Mouse (Mus musculus): ENCODE results near the gene Bin2. TPM values are rescaled to one million over a fixed set of nuclear protein-coding genes. Genes with fewer than 3 reads are reported as not detected.

Gene Bin2
- polyA plus RNA-seq, 1 experiment from 2014 or later: 10.3 TPM

DNA sequence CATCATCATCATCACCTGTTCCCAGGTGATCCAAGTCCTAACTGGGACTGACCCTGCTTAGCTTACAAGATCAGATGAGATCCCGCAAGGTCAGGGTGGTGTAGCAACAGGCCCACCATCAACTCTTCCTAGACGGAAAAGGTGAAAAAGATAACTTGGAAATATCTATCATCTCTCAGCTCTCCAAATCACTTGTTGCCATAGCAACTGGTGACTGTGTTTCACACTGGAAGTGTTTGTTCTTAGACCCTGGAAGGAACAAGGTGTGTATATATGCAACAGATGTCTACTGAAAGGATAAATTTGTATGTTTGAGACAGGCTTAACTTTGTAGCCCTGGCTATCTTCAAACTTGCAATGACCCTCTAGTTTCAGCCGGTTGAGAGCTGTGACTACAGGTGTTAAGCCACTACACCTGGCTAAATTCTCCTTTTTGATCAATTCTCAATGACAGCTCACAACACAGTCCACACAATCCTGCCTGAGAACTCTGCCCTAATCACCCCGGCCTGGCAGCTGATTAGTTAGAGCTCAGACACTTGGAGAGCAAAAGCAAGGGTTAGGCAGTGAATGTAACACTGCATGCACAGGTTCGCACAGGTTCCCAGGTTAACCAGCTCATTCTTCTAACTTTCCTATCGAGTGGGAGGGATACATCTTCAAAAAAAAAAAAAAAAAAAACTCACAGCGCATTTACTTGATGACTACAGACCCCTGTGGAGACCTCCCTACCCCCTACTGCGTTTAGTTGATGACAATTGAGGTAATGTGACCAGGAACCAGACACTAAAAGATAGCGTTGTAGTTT lies 3.7 kb downstream of the Bin2 start:
- H3K4me1 ChIP-seq: peaks cover 38% of the 10 kb centered on the region
- no peaks in the 10 kb centered on the region for H3K36me3 ChIP-seq
- no peaks in the 10 kb centered on the region for H3K9me3 ChIP-seq
- DNase-seq (ENCODE audit: low spot score): no peak
- 0 out of 2 replicates have a peak, but pooled peaks cover 5% of the 10 kb centered on the region for H3K27me3 ChIP-seq (ENCODE audit: insufficient read depth, poor library complexity, severe bottlenecking)
- H3K27ac ChIP-seq: peak overlapping the region; percentile 84
- H3K4me3 ChIP-seq: 0 out of 2 replicates have a peak overlapping the region, but pooled peaks have one; percentile 8
- 27% methylated on average over 9 of the region's 9 CpGs for WGBS

DNA sequence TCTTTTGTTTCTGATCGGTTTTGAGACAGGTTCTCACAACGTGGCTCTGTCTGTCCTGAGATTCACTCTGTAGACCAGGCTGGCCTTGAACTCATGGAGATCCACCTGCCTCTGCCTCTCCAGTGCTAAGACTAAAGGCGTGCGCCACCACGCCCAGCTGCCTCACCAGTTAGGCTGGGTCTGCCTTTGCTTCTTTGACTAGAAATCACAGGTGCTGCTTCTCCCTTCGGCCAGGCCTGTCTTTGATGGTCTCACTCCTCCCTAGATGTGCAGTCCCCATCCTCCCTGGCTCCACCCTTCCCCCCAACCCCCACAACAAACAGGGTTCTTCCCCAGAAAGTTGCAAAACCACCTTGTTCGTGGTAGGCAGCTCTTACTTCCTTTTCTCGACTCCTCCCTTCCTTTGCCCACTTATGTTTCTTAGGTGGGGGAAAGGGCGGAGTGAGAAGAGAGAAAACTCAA lies 4.5 kb downstream of the Bin2 start:
- no peak overlapping the region for H3K27ac ChIP-seq
- H3K4me3 ChIP-seq: no peak overlapping the region
- no peak for DNase-seq (ENCODE audit: low spot score)
- no peaks in the 10 kb centered on the region for H3K36me3 ChIP-seq
- H3K9me3 ChIP-seq: no peaks in the 10 kb centered on the region
- H3K27me3 ChIP-seq (ENCODE audit: insufficient read depth, poor library complexity, severe bottlenecking): 0 out of 2 replicates have a peak, but pooled peaks cover 5% of the 10 kb centered on the region
- H3K4me1 ChIP-seq: peaks cover 38% of the 10 kb centered on the region
- 73% methylated on average over 9 of the region's 9 CpGs for WGBS

DNA sequence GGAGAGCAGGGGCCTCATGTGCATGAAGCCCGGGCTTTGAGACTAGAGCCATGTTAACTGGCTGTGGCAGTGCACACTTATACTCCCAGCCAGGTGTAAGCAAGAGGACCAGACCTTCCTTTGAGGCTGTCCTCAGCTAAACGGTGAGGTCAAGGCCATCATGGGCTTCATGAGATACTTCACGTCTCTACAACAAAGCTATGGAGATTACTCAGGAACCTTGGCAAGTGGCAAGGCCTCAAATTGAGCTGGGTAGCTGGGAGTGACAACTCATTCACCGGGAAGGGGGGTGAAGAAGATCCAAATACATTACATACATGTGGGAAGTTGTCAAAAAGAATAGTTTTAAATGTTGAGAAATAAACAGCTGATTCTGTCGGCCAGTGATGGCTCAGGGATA lies 8.5 kb downstream of the Bin2 start:
- no peaks in the 10 kb centered on the region for H3K36me3 ChIP-seq
- H3K27ac ChIP-seq: no peak overlapping the region
- H3K9me3 ChIP-seq: no peaks in the 10 kb centered on the region
- H3K4me1 ChIP-seq: peaks cover 24% of the 10 kb centered on the region; the same call in 1 of the 2 replicates
- no peak overlapping the region for H3K4me3 ChIP-seq
- whole genome bisulfite sequencing: 83% methylated on average over 5 of the region's 5 CpGs
- H3K27me3 ChIP-seq (ENCODE audit: insufficient read depth, poor library complexity, severe bottlenecking): no peaks in the 10 kb centered on the region
- no peak for DNase-seq (ENCODE audit: low spot score)

DNA sequence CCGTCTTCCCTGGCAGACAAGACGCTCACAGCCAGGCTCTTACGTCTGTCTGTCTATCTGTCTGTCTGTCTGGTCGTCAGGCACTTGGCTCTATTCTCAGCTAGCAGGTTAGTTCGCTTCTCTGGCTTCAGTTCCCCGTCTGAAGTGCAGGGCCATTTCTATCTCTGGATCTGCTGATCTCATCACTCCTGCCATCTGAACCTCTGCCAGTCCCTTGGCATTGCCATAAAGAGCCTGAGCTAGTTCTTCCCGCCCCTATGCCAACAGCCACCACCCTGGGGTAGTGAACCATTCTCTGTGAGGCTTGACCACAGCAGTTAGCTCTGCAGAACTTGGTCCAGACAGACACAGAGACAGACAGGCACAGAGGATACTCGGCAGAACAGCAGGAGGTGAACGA lies 9.0 kb downstream of the Bin2 start:
- H3K4me3 ChIP-seq: no peak overlapping the region
- H3K27ac ChIP-seq: no peak overlapping the region; the same call in 1 of the 2 replicates
- WGBS: 74% methylated on average over 9 of the region's 9 CpGs
- no peaks in the 10 kb centered on the region for H3K36me3 ChIP-seq
- H3K4me1 ChIP-seq: peaks cover 21% of the 10 kb centered on the region; the same call in 1 of the 2 replicates
- no peaks in the 10 kb centered on the region for H3K27me3 ChIP-seq (ENCODE audit: insufficient read depth, poor library complexity, severe bottlenecking)
- no peak for DNase-seq (ENCODE audit: low spot score)
- H3K9me3 ChIP-seq: no peaks in the 10 kb centered on the region

DNA sequence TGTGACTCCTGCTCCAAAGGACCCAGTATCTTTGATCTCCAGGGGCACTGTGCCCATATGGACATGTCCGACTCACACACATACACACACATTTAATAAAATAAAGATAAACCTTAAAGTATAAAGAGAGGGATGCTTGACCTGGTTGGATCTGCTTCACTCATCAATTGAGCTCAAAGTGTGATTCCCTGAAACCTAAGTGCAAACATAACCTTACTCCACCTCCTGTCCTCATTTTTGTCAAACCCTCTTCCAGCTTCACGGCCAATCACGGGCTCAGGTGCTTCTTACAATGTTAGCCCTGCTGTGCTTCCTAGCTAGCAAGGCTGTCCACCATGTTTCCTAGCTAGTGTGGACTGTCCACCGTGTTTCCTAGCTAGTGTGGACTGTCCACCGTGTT lies 14.2 kb downstream of the Bin2 start:
- no peak for DNase-seq (ENCODE audit: low spot score)
- H3K27me3 ChIP-seq (ENCODE audit: insufficient read depth, poor library complexity, severe bottlenecking): no peaks in the 10 kb centered on the region
- H3K9me3 ChIP-seq: no peaks in the 10 kb centered on the region
- H3K4me1 ChIP-seq: peaks cover 27% of the 10 kb centered on the region
- no peaks in the 10 kb centered on the region for H3K36me3 ChIP-seq
- H3K27ac ChIP-seq: no peak overlapping the region
- no peak overlapping the region for H3K4me3 ChIP-seq
- 81% methylated on average over 5 of the region's 5 CpGs for WGBS

DNA sequence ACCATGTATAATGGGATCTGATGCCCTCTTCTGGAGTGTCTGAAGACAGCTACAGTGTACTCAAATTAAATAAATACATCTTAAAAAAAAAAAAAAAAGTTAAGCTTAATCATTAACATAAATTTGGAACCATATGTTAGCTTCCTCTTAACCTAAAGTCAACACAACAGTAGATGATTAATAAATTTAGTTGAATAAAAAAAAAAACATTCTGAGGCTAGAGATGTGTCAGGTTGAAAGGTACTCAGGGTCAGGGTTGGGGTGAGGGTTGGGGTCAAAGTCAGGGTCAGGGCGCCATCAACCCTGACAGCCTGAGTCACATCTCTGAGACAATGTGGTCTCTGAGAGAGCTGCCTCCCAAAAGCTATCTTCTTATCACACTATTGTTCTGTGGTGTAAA lies 15.1 kb downstream of the Bin2 start:
- no peaks in the 10 kb centered on the region for H3K36me3 ChIP-seq
- no peak for DNase-seq (ENCODE audit: low spot score)
- no peaks in the 10 kb centered on the region for H3K9me3 ChIP-seq
- WGBS: 80% methylated on average over 1 of the region's 1 CpGs
- H3K27ac ChIP-seq: no peak overlapping the region
- H3K4me3 ChIP-seq: no peak overlapping the region
- H3K27me3 ChIP-seq (ENCODE audit: insufficient read depth, poor library complexity, severe bottlenecking): no peaks in the 10 kb centered on the region
- peaks cover 36% of the 10 kb centered on the region for H3K4me1 ChIP-seq

DNA sequence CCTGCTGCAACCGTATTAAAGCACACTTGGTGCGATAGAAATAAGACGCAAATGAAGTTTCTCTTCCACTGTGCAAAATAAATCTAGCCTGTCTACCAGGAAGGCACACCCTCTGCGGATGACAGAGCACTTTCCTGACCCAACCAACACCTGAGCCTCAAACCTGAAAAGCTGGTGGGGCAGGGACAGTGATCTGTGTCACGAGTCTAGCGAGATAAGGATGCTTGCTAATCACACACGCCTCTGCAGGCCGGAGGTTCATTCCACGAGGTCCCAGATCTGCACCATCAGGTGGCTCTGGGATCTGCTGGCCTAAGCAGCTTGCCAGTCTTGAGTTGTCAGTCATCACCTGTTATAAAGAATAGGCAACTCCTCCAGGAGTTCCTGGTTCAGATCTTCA lies 17.7 kb downstream of the Bin2 start:
- peaks cover 33% of the 10 kb centered on the region for H3K4me1 ChIP-seq
- H3K27ac ChIP-seq: no peak overlapping the region
- H3K27me3 ChIP-seq (ENCODE audit: insufficient read depth, poor library complexity, severe bottlenecking): no peaks in the 10 kb centered on the region
- DNase-seq (ENCODE audit: low spot score): no peak
- no peaks in the 10 kb centered on the region for H3K9me3 ChIP-seq
- H3K4me3 ChIP-seq: no peak overlapping the region
- no peaks in the 10 kb centered on the region for H3K36me3 ChIP-seq
- 59% methylated on average over 9 of the region's 9 CpGs for WGBS

DNA sequence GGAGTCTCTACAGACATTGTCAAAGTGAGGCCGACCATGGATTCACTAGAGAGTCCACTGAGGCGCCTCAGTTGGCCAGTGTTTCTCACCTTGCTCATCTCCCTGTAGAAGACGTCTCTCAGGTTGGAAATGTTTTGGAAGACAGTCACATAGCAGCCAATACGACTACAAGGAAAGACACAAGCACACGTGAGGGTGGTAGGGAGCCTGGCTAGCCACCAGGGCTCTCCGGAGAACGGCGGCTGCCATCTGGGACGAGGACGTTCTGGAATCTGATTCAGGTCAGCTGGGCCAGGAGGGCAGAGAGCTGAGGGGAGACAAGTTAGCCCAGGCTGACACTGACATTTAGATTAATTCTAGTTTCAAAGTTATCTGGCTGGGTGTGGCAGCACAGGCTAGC lies 19.2 kb downstream of the Bin2 start:
- DNase-seq (ENCODE audit: low spot score): no peak
- no peaks in the 10 kb centered on the region for H3K36me3 ChIP-seq
- H3K4me1 ChIP-seq: peaks cover 29% of the 10 kb centered on the region
- no peak overlapping the region for H3K4me3 ChIP-seq
- H3K27ac ChIP-seq: no peak overlapping the region
- H3K9me3 ChIP-seq: no peaks in the 10 kb centered on the region
- H3K27me3 ChIP-seq (ENCODE audit: insufficient read depth, poor library complexity, severe bottlenecking): no peaks in the 10 kb centered on the region
- WGBS: 76% methylated on average over 10 of the region's 10 CpGs

DNA sequence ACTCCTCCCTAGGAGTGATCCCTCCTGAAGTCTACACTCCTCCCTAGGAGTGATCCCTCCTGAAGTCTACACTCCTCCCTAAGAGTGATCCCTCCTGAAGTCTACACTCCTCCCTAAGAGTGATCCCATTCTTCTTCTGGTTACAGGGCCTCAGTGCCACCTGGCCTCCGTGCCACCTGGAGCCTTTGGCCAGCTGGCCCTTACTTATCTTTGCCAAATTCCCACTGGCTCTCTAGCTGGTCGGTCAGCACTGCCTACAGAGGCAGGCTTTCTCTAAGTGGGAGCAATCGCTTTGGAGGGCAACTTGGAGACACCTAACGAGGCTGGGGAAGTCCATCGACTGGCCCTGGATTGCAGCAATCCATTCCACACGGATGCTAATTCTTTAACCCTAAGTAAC lies 23.2 kb downstream of the Bin2 start:
- Histone ChIP-seq H3K27me3 (ENCODE audit: insufficient read depth, poor library complexity, severe bottlenecking) (no peaks in the 10 kb centered on the region), H3K9me3 (no peaks in the 10 kb centered on the region), H3K4me1 (peaks cover 30% of the 10 kb centered on the region), H3K27ac (no peak overlapping the region), H3K4me3 (no peak overlapping the region), H3K36me3 (no peaks in the 10 kb centered on the region)
- WGBS: 72% methylated on average over 6 of the region's 6 CpGs
- no peak for DNase-seq (ENCODE audit: low spot score)

DNA sequence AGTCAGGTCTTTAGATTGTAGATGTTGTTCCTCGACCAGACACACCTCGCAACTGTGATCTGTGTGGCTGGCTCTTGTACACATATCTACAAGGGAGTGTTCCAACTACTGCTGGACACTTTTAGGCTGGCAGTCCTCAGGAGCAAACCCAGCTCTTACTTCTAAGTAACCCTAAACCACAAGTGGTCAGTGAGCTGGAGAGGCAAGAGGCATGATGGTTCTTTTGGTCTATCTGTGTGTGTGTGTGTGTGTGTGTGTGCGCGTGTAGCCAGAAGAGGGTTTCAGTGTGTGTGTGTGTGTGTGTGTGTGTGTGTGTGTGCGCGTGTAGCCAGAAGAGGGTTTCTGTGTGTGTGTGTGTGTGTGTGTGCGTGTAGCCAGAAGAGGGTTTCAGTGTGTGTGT lies 26.9 kb downstream of the Bin2 start:
- DNase-seq (ENCODE audit: low spot score): no peak
- WGBS: 90% methylated on average over 7 of the region's 7 CpGs
- no peak overlapping the region for H3K4me3 ChIP-seq

DNA sequence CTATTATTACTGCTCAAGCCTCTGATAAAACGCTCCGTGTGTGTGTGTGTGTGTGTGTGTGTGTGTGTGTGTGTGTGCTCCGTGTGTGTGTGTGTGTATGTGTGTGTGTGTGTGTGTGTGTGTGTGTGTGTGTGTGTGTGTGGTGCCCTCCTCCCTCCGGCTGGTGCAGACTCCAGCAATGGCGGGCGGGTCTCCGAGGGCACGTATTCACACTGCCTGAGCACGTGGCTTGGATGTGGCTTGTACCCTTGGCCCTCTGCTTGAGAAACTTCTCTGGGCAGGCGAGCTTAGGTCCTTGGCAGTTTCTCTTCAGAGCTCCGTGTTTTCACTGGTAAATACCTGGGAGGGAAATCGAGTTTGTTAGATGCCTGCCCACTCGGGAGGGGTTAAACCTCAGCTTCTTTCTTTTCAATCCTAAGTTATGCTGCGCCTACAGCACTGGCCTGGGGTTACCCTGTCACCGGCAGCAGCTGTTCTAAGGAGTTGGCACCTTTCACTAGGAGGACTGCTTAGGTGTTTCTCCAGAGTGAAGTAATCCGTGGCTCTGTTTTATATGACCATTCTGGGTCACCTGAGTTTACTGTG lies 28.0 kb downstream of the Bin2 start:
- WGBS: 74% methylated on average over 15 of the region's 16 CpGs
- no peaks in the 10 kb centered on the region for H3K9me3 ChIP-seq
- DNase-seq (ENCODE audit: low spot score): no peak
- H3K27me3 ChIP-seq (ENCODE audit: insufficient read depth, poor library complexity, severe bottlenecking): peaks cover 27% of the 10 kb centered on the region
- no peaks in the 10 kb centered on the region for H3K36me3 ChIP-seq
- H3K4me1 ChIP-seq: peaks cover 41% of the 10 kb centered on the region
- H3K4me3 ChIP-seq: no peak overlapping the region
- no peak overlapping the region for H3K27ac ChIP-seq

More for the DNA sequence above, 26.9 kb downstream of the Bin2 start:
- Histone ChIP-seq H3K36me3 (no peaks in the 10 kb centered on the region), H3K4me1 (peaks cover 34% of the 10 kb centered on the region), H3K27ac (no peak overlapping the region), H3K9me3 (no peaks in the 10 kb centered on the region), H3K27me3 (ENCODE audit: insufficient read depth, poor library complexity, severe bottlenecking) (peaks cover 16% of the 10 kb centered on the region)

DNA sequence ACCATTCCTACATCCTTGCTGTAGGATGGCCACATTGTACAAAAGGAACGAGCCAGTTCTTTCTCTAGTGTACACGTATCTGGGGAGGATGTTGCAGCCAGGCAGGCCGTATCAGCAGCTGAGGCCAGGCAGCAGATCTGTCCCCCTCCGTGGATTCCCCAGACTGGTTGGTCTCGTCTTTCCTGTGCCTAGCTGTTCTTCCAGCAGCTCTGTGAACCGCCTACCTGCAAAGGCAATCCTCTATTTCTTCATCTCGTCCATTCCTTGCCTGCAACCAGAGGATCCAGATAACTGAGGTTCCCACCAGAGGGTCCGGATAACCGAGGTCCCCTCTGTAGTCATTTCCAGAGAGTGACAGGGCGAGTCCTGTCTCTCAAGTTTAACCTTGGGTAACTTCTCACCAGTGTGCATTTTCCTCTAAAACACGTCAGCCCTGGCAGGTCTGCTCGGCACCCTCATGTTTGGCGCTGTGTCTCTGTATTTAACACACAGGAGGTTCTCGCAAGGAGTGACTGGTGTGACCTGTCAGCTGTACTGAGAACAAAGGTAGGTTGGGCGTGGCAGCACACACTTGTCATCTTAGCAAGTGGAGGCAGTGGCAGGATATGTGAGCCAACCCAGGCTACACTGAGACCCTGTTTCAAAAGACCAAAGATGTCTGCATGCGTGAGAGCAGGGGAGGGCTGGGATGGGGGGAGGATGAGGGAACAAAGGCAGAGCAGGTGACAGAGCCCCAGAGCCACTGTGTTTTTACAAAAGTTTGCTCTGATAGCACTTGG lies 29.2 kb downstream of the Bin2 start:
- H3K36me3 ChIP-seq: no peaks in the 10 kb centered on the region
- H3K27me3 ChIP-seq (ENCODE audit: insufficient read depth, poor library complexity, severe bottlenecking): peaks cover 39% of the 10 kb centered on the region
- no peak overlapping the region for H3K4me3 ChIP-seq
- no peak for DNase-seq (ENCODE audit: low spot score)
- peaks cover 49% of the 10 kb centered on the region for H3K4me1 ChIP-seq
- no peaks in the 10 kb centered on the region for H3K9me3 ChIP-seq
- WGBS: 67% methylated on average over 16 of the region's 16 CpGs
- peak overlapping the region; percentile 37; the same call in 1 of the 2 replicates for H3K27ac ChIP-seq

DNA sequence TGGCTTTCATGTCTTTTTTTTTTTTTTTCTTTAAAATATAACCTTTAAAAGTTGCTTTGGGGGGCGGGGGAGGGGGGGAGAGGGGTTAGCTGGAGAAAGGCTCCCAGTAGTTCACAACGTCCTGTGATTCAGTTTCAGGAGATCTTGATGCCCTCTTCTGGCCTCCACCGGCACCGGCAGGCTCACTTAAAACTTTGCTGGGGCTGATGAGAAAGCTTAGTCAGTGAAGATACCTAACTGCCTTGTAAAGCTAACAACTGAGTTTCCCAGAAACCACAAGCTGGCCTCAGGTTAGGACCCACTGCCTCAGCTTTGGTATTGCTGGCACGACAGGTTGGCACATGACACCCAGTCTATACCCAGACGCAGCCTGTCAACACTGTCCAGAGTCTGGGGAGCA lies 31.7 kb downstream of the Bin2 start:
- no peak for DNase-seq (ENCODE audit: low spot score)
- Histone ChIP-seq H3K27me3 (ENCODE audit: insufficient read depth, poor library complexity, severe bottlenecking) (peaks cover 55% of the 10 kb centered on the region), H3K9me3 (no peaks in the 10 kb centered on the region), H3K27ac (no peak overlapping the region), H3K4me3 (peak overlapping the region; percentile 73; the same call in 1 of the 2 replicates), H3K36me3 (no peaks in the 10 kb centered on the region), H3K4me1 (peaks cover 47% of the 10 kb centered on the region)
- 17% methylated on average over 6 of the region's 6 CpGs for WGBS
